Mouse (Mus musculus): ENCODE data around the gene Glrx.
"Not testable (repeated sequence)": the region's sequence is repeated elsewhere in the genome, so short reads cannot be mapped to it uniquely, and the experiment has no call there.

The Glrx gene

GRCm38 (mm10) chr13:75839719-75840481, at the start of gene Glrx:
Glrx (plus strand) TSS chr13:75839868.
- peak; percentile 83 for DNase-seq (ENCODE audit: low read depth, low spot score)

DNA sequence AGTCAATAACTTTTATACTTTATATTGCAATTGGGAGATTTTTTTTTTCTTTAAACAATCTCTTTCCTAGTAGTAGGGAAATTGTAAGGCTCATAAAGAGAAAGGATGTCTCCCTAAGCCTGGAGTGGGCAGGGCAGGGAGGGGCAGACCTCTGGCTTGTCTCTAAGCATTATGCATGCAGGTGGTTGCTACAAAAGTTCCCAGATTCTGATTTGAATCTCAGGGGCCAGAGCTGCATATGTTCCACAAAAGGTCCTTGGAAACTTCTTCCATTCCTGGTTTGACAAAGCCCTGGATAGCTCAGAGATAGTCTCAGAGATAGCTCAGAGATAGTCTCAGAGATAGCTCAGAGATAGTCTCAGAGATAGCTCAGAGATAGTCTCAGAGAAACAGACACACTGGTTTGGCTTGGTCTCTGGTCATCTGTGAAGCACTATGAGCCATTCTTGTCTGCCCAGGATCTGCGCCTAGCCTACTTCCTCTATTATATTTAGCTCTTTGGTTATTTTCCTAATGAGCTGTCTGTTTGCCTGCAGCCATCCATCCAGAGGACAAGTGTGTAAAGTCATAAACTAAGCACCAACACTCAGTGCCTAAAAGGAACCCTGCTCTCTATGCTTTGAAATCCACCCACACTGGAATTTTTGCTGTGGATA, 49.0 kb upstream of the Glrx start:
- DNase-seq (ENCODE audit: low read depth, low spot score), result no peak

DNA sequence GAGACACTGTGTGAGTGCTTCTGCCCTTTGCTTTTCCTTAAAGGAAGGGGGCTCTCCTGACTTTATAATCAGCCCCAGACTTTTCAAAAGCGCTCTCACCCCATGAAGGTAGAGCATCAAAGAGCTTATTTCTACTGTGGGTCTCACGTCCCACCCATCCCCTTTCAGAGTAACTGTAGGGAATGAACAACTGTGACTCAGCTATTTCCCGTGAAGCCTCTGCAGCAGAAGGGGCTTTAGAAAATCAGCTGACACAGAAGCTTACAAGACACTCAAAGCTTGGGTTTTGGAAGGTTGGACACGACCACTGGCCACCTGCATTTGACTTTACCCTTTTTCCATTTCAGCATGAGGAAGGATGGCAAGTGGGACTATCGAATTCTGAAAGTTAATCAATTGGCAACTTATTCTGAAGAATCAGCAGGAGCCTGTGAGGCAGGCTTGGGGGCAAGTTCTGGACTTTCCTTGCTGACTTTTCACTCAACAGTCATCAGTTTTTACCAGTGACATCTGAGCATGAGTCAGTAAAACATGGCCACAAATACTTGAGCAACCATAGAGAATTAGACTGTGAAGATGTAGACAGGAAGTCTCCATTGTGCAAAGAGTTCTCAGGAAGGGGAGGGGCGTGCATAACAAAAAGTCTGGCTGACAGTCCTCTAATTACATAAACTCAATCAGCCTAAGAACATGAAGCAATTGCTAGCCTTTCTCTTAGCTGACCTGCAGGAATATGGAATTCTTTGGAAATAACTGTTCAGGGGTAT, 45.6 kb upstream of the Glrx start:
- DNase-seq (ENCODE audit: low read depth, low spot score), result no peak

DNA sequence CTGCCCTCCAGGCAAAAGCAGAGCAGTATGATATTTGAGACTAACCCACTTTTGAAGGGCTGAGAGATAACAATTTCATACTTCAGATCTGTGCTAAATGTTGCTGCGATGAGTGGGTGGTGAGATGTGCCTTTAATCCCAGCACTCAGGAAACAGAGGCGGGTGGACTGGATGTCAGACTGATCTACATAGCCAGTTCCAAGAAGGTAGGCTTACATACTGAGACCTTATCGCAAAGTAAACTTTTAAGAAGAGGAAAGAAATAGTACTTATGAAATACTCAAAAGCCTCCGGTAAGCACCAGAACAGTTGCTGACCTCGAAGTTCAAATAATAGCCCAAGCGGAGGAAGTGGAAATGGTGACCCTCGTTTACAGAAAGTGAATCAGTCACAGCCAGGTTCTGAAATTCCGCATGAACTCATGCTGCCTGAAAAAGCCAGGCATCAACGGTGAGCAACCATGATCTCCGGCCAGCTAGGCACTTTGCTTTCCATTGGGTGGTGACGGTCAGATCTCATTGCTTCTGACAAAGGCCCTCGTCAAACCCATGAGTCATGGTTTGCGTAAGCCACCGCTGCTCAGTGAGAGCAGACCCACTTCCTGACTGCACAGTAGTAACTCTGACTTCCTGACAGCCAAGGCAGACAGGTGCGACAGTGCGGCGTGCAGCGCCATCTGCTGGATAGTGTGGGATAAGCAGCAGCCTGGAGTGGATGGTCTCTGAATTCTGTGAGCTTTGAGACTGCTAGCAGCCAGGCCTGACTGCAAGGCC, 42.1 kb upstream of the Glrx start:
- peak; percentile 94 for DNase-seq (ENCODE audit: low read depth, low spot score)

GRCm38 (mm10) chr13:75798413-75799302, 41.0 kb upstream of the Glrx start:
- DNase-seq (ENCODE audit: low read depth, low spot score), result no peak

GRCm38 (mm10) chr13:75799421-75799820, 40.2 kb upstream of the Glrx start:
- no peak for DNase-seq (ENCODE audit: low read depth, low spot score)

DNA sequence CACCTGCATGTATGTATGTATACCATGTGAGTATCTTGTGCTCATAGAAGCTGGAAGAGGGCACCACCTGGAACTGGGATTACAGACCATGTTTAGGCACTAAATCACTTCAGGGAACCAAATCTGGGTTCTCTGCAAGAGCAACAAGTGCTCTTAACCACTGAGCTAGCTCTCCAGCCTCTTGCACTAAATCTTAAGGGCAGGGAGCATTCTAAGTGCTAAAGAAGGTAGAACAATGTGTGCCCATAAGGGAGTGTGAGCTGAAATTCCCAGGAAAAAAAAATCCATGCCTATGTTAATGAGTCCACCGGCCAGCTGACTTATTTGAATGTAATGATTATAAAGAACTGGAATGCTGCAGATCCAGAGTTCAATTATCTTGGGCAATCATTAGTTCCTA, 31.7 kb upstream of the Glrx start:
- no peak for DNase-seq (ENCODE audit: low read depth, low spot score)

DNA sequence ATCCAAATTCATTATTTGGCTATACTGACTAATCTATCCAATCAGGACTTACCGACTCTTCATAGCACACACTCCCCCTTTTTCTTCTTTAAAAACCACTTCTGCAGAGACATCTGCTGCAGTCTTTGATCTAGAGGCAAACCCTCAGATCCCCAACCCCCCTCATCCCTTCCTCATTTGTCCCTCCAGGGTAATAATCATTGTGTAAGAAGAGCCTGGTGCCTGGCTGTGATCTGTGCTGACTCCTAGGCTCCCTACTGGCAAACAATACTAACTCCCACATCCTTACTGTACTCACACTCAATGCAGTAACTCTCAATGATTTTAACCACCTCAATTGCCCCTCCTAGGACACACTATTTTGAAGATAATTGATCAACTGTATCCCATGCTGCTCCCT, 29.7 kb upstream of the Glrx start:
- DNase-seq (ENCODE audit: low read depth, low spot score), result no peak

DNA sequence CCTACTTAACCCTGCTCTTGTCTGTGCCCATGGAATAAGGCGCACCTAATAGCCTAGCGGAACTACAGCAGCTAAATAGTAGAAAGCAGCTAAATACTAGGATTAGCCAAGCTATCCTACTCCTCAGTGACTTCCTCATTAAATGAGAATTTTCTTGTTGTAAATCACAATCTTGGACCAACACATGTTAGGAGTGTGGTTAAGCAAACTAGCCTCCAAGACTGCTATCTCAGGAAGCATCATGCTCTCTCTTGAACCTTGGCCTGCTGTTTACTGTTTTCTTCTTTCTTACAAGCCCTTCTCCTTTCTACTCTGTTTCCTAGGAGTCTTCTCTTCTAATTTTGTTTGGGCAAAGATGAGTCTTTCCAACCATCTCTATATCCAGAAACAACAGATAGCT, 22.5 kb upstream of the Glrx start:
- no peak for DNase-seq (ENCODE audit: low read depth, low spot score)

- DNase-seq (ENCODE audit: low read depth, low spot score), result no peak
Measured at GRCm38 (mm10) chr13:75818486-75818885, 21.2 kb upstream of the Glrx start.

- no peak for DNase-seq (ENCODE audit: low read depth, low spot score)
Measured at GRCm38 (mm10) chr13:75818945-75819706, 20.5 kb upstream of the Glrx start.

GRCm38 (mm10) chr13:75819898-75820297, 19.8 kb upstream of the Glrx start:
- DNase-seq (ENCODE audit: low read depth, low spot score), result no peak

- not testable (repeated sequence) for DNase-seq (ENCODE audit: low read depth, low spot score)
Measured at GRCm38 (mm10) chr13:75822366-75822765, 17.3 kb upstream of the Glrx start.

DNA sequence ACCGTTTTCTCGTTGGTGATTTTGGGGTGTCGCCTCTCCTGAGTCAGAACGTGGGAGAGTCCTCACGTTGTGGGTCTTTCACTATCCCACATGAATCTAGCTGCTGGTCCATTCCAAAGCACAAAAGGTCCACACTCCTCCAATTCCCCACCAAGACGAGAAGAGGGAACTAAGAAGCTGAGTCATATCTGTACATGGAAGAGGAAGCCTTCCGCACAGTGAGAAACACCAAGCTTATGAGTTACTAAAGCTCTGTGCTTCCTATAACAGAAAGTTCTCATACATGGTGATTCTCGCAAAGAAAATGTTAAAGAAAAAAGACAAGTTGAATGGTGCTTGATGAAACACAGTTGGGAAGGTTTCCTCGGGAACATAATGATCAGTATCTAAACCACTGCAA, 16.5 kb upstream of the Glrx start:
- no peak for DNase-seq (ENCODE audit: low read depth, low spot score)

DNA sequence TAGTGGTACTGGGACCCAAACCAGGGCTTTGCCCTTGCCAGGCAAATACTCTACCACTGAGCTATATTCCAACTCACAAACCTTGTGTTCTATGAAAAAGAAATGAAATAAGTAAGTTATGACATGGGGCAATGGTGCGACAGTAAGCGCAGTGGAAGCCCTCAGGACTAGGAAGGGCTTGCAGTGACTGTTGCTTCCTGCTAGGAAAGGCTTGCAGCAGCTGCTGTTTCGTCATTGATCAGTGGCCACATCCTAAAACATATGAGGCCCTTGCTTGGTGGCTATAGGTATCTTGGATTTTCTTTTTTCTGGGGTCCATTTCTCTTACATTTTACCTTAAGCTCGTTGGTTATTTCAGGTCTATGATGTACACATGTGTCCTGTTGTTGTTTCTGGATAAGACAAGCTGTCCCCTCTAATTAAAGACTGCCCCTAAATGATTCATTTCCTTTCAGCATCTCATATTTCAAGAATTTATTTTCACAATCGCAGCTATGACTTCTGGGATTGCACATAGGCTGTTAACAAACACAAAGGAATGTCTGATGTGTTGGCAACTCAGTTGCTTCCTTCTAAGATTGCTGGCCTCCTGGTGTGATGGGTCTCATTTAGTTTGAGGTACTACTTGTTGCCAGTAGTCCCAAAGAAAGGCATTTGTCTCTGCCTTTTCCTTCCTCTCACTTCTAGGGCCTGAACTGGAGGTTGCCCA, 14.9 kb upstream of the Glrx start:
- no peak for DNase-seq (ENCODE audit: low read depth, low spot score)

- no peak for DNase-seq (ENCODE audit: low read depth, low spot score)
Measured at GRCm38 (mm10) chr13:75825388-75825787, 14.3 kb upstream of the Glrx start.

GRCm38 (mm10) chr13:75830708-75831107, 9.0 kb upstream of the Glrx start:
- no peak for DNase-seq (ENCODE audit: low read depth, low spot score)

GRCm38 (mm10) chr13:75831710-75832109, 8.0 kb upstream of the Glrx start:
- no peak for DNase-seq (ENCODE audit: low read depth, low spot score)

GRCm38 (mm10) chr13:75832697-75833096, 7.0 kb upstream of the Glrx start:
- no peak for DNase-seq (ENCODE audit: low read depth, low spot score)

Measured in skeletal muscle tissue, adult 2 months (tissue).